In genomic region chr11:95402658-95403101, GRCm38 (mm10) we compare ENCODE assay signal across 9 mouse cellular contexts. TPM values are rescaled to one million over a fixed set of nuclear protein-coding genes. Genes with fewer than 3 reads are reported as not detected.
DNase-seq lines count a peak whose midpoint lies in the region; ATAC-seq and TF ChIP-seq lines count a peak whose summit lies in the region.
"Had no signal": no experiment of that assay in that cellular context is flagged by ENCODE, and none has a peak within 500 bp of the region (broad histone marks: within the 10 kb centered on the region; RNA-seq: fewer than 3 reads in every experiment).

No protein-coding gene starts in this region.

- no peaks in the 10 kb centered on the region for H3K36me3 ChIP-seq in ES-E14 (ENCODE audit: control insufficient read depth, insufficient read depth, low read length, poor library complexity, severe bottlenecking)
- H3K36me3 ChIP-seq in heart, embryonic 15.5 days: no peaks in the 10 kb centered on the region
- H3K36me3 ChIP-seq in neural tube, embryonic 15.5 days: no peaks in the 10 kb centered on the region

- H3K4me3 ChIP-seq in ES-E14 (ENCODE audit: insufficient read depth in 1 of 2, low read depth in 1 of 2, low read length in 2 of 2, poor library complexity in 1 of 2, severe bottlenecking in 1 of 2): no peak overlapping the region
- no peak overlapping the region for H3K4me3 ChIP-seq in heart, embryonic 15.5 days
- H3K4me3 ChIP-seq in neural tube, embryonic 15.5 days (replicated peaks): no peak overlapping the region

- H3K4me2 ChIP-seq in heart, embryonic 15.5 days: peak overlapping the region; percentile 44
- no peak overlapping the region for H3K4me2 ChIP-seq in neural tube, embryonic 15.5 days

- H3K27ac ChIP-seq in ES-E14 (ENCODE audit: insufficient read depth, low read depth, low read length, poor library complexity, severe bottlenecking): no peak overlapping the region
- peak overlapping the region; percentile 84 for H3K27ac ChIP-seq in heart, embryonic 15.5 days
- H3K27ac ChIP-seq in neural tube, embryonic 15.5 days (replicated peaks): no peak overlapping the region

- no peaks in the 10 kb centered on the region for H3K9me3 ChIP-seq in ES-E14 (ENCODE audit: control insufficient read depth, insufficient read depth, low read depth, low read length)
- H3K9me3 ChIP-seq in heart, embryonic 15.5 days (replicated peaks): no peaks in the 10 kb centered on the region
- H3K9me3 ChIP-seq in neural tube, embryonic 15.5 days (replicated peaks): no peaks in the 10 kb centered on the region

- peak; percentile 53; the same call in 1 of the 2 replicates for ATAC-seq in heart, embryonic 15.5 days (replicated peaks; ENCODE audit: insufficient number of reproducible peaks, insufficient read depth, low FRiP score, low read depth)
- ATAC-seq in neural tube, embryonic 15.5 days (ENCODE audit: low FRiP score): no peak

- intact Hi-C loops in heart, postnatal 25 days (cut with DNase I): no loop called here

- no peak overlapping the region for H3K9ac ChIP-seq in ES-E14 (ENCODE audit: insufficient read depth, low read depth, low read length, poor library complexity, severe bottlenecking)
- no peak overlapping the region for H3K9ac ChIP-seq in heart, embryonic 15.5 days
- H3K9ac ChIP-seq in neural tube, embryonic 15.5 days (replicated peaks): no peak overlapping the region

- in situ Hi-C loops in ES-E14 (cut with MboI; ENCODE audit: low sequenced_read_pairs in 2 of 2, unreplicated experiment in 2 of 2): no loop called here

- H3K27me3 ChIP-seq in heart, embryonic 15.5 days: no peaks in the 10 kb centered on the region
- peaks cover 2% of the 10 kb centered on the region; the same call in 1 of the 2 replicates for H3K27me3 ChIP-seq in neural tube, embryonic 15.5 days (replicated peaks)

- WGBS in heart, embryonic 15.5 days: 4% methylated on average over 8 of the region's 8 CpGs
- WGBS in neural tube, embryonic 15.5 days: 17% methylated on average over 8 of the region's 8 CpGs

- peak; percentile 97 for DNase-seq in heart, adult 11 months
- no peak for DNase-seq in heart, postnatal 25 days (ENCODE audit: low spot score)
- no peak for DNase-seq in ES-E14 (ENCODE audit: low read depth, low spot score)
- peak; percentile 64 for DNase-seq in adrenal gland, postnatal 14 days
- no peak for DNase-seq in ovary, postnatal 14 days (ENCODE audit: low spot score)
- DNase-seq: gastrocnemius, postnatal 36 days; layer of hippocampus, postnatal 36 days had no signal

- peaks cover 1 to 12% of the 10 kb centered on the region in 2 experiments; a peak in 2 of 4 replicates for H3K4me1 ChIP-seq in ES-E14 (ENCODE audit: control insufficient read depth in 2 of 2, insufficient read depth in 2 of 2, low read length in 2 of 2, poor library complexity in 1 of 2)
- H3K4me1 ChIP-seq in heart, embryonic 15.5 days (replicated peaks): peaks cover 21% of the 10 kb centered on the region
- H3K4me1 ChIP-seq in neural tube, embryonic 15.5 days: peaks cover 11% of the 10 kb centered on the region; the same call in 1 of the 2 replicates

TF ChIP-seq in ES-E14, 5 proteins besides CTCF, POLR2A, EP300 and RAD21:
- TF ChIP-seq ZC3H11A (IDR thresholded peaks at IDR 0.05; ENCODE audit: borderline replicate concordance, low read depth, low read length) (no peak), ZNF384 (IDR thresholded peaks at IDR 0.05; ENCODE audit: low read depth, low read length) (peak; percentile 82)
TF ChIP-seq in ES-E14: peak in this region for 1.

RNA-seq across cellular contexts. Expression of gene Spop, which starts 11.2 kb away (rescaled TPM):
- 100 to 1,000 TPM; 180 to 195 TPM for total RNA-seq in heart, postnatal 25 days (2021)
- total RNA-seq in ES-E14 (2012; rRNA removed): 21.5 and 30.8 TPM in 2 replicates
- total RNA-seq in adrenal gland, postnatal 14 days (2021): 110 and 123 TPM in 2 replicates
- polyA plus RNA-seq in heart, embryonic 15.5 days (2015; fragmentation: Nextera tagmentation; extraction: Ambion mirVana): 126 and 127 TPM in 2 replicates
- polyA plus RNA-seq in neural tube, embryonic 15.5 days (2015; fragmentation: Nextera tagmentation; extraction: Ambion mirVana): 224 and 233 TPM in 2 replicates

RNA-seq across cellular contexts. Expression of gene Slc35b1, which starts 18.2 kb away (rescaled TPM):
- total RNA-seq in heart, postnatal 25 days (2021): 10 to 100 TPM; 36.6 to 43.4 TPM
- 145 and 156 TPM in 2 replicates for total RNA-seq in ES-E14 (2012; rRNA removed)
- 51.0 and 62.2 TPM in 2 replicates for total RNA-seq in adrenal gland, postnatal 14 days (2021)
- 66.0 and 71.5 TPM in 2 replicates for polyA plus RNA-seq in heart, embryonic 15.5 days (2015; fragmentation: Nextera tagmentation; extraction: Ambion mirVana)
- polyA plus RNA-seq in neural tube, embryonic 15.5 days (2015; fragmentation: Nextera tagmentation; extraction: Ambion mirVana): 129 and 144 TPM in 2 replicates

Comparison
In these comparisons a context has a peak if more than half of its experiments do, and no peak if none do; other contexts are left out.
1. DNase-seq: peak in heart, adult 11 months (single experiment) and adrenal gland, postnatal 14 days (single experiment); none in heart, postnatal 25 days (single experiment), ES-E14 (single experiment) and ovary, postnatal 14 days (single experiment).